Mouse (Mus musculus): ENCODE measurements around the gene Fank1. TPM values are rescaled to one million over a fixed set of nuclear protein-coding genes. Genes with fewer than 3 reads are reported as not detected.

Gene Fank1
- polyA plus RNA-seq, 1 experiment from 2014 or later: 5.1 TPM

GRCm38 (mm10) chr7:133919918-133920317 lies 143.3 kb downstream of the Fank1 start:
- Histone ChIP-seq H3K4me1 (replicated peaks) (no peaks in the 10 kb centered on the region), H3K4me3 (no peak overlapping the region), H3K36me3 (no peaks in the 10 kb centered on the region), H3K9ac (no peak overlapping the region), H3K4me2 (no peak overlapping the region), H3K27ac (replicated peaks) (no peak overlapping the region), H3K9me3 (no peaks in the 10 kb centered on the region), H3K27me3 (no peaks in the 10 kb centered on the region)
- WGBS: 86% methylated on average over 5 of the region's 5 CpGs
- no peak for ATAC-seq (ENCODE audit: low FRiP score, low read depth)

- Histone ChIP-seq H3K27ac (replicated peaks) (no peak overlapping the region), H3K9me3 (no peaks in the 10 kb centered on the region), H3K4me2 (no peak overlapping the region), H3K27me3 (no peaks in the 10 kb centered on the region), H3K9ac (no peak overlapping the region), H3K36me3 (no peaks in the 10 kb centered on the region), H3K4me3 (no peak overlapping the region), H3K4me1 (replicated peaks) (no peaks in the 10 kb centered on the region)
- ATAC-seq (ENCODE audit: low FRiP score, low read depth): no peak
- 78% methylated on average over 7 of the region's 7 CpGs for WGBS
Observed at GRCm38 (mm10) chr7:133920724-133921123, 144.1 kb downstream of the Fank1 start.

- H3K36me3 ChIP-seq: no peaks in the 10 kb centered on the region
Observed at GRCm38 (mm10) chr7:133921291-133921690, 144.6 kb downstream of the Fank1 start.

GRCm38 (mm10) chr7:133923994-133924393 lies 147.3 kb downstream of the Fank1 start:
- no peaks in the 10 kb centered on the region for H3K36me3 ChIP-seq
- no peak for ATAC-seq (ENCODE audit: low FRiP score, low read depth)
- H3K9me3 ChIP-seq: no peaks in the 10 kb centered on the region
- H3K4me3 ChIP-seq: no peak overlapping the region
- no peak overlapping the region for H3K9ac ChIP-seq
- H3K4me1 ChIP-seq (replicated peaks): no peaks in the 10 kb centered on the region
- 73% methylated on average over 6 of the region's 6 CpGs for WGBS
- no peaks in the 10 kb centered on the region for H3K27me3 ChIP-seq
- H3K27ac ChIP-seq (replicated peaks): no peak overlapping the region
- H3K4me2 ChIP-seq: no peak overlapping the region

More at GRCm38 (mm10) chr7:133921291-133921690, 144.6 kb downstream of the Fank1 start:
- H3K9me3 ChIP-seq: no peaks in the 10 kb centered on the region
- no peak overlapping the region for H3K4me2 ChIP-seq
- ATAC-seq (ENCODE audit: low FRiP score, low read depth): no peak
- no peaks in the 10 kb centered on the region for H3K27me3 ChIP-seq
- 92% methylated on average over 4 of the region's 4 CpGs for WGBS
- no peak overlapping the region for H3K4me3 ChIP-seq
- H3K9ac ChIP-seq: no peak overlapping the region
- no peak overlapping the region for H3K27ac ChIP-seq (replicated peaks)
- no peaks in the 10 kb centered on the region for H3K4me1 ChIP-seq (replicated peaks)

GRCm38 (mm10) chr7:133925771-133926170 lies 149.1 kb downstream of the Fank1 start:
- 42% methylated on average over 2 of the region's 2 CpGs for WGBS
- H3K27me3 ChIP-seq: no peaks in the 10 kb centered on the region
- no peaks in the 10 kb centered on the region for H3K36me3 ChIP-seq
- H3K4me1 ChIP-seq (replicated peaks): no peaks in the 10 kb centered on the region
- ATAC-seq (ENCODE audit: low FRiP score, low read depth): no peak
- H3K4me3 ChIP-seq: no peak overlapping the region
- H3K4me2 ChIP-seq: no peak overlapping the region
- H3K9me3 ChIP-seq: no peaks in the 10 kb centered on the region
- no peak overlapping the region for H3K27ac ChIP-seq (replicated peaks)
- no peak overlapping the region for H3K9ac ChIP-seq

GRCm38 (mm10) chr7:133928981-133929380 lies 152.3 kb downstream of the Fank1 start:
- H3K4me1 ChIP-seq (replicated peaks): 0 out of 2 replicates have a peak, but pooled peaks cover 4% of the 10 kb centered on the region
- 91% methylated on average over 3 of the region's 3 CpGs for whole genome bisulfite sequencing
- H3K36me3 ChIP-seq: no peaks in the 10 kb centered on the region
- H3K27ac ChIP-seq (replicated peaks): no peak overlapping the region
- H3K4me2 ChIP-seq: no peak overlapping the region
- H3K9me3 ChIP-seq: no peaks in the 10 kb centered on the region
- no peaks in the 10 kb centered on the region for H3K27me3 ChIP-seq
- ATAC-seq (ENCODE audit: low FRiP score, low read depth): no peak
- no peak overlapping the region for H3K9ac ChIP-seq
- H3K4me3 ChIP-seq: no peak overlapping the region

Other genes starting within 250 kb of the Fank1 start
- not detected in 2 replicates for gene Tex36, start 174.7 kb upstream of the Fank1 start, polyA plus RNA-seq (2015; fragmentation: Nextera tagmentation; extraction: Ambion mirVana)
- gene Edrf1, start 139.3 kb upstream of the Fank1 start, polyA plus RNA-seq (2015; fragmentation: Nextera tagmentation; extraction: Ambion mirVana): 17.8 and 20.0 TPM in 2 replicates
- gene Mmp21, start 96.8 kb upstream of the Fank1 start, polyA plus RNA-seq (2015; fragmentation: Nextera tagmentation; extraction: Ambion mirVana): 0.09 and 0.18 TPM in 2 replicates
- 92.7 and 96.8 TPM in 2 replicates for gene Bccip, start 67.5 kb upstream of the Fank1 start, polyA plus RNA-seq (2015; fragmentation: Nextera tagmentation; extraction: Ambion mirVana)
- 53.1 and 54.4 TPM in 2 replicates for gene Uros, start 66.8 kb upstream of the Fank1 start, polyA plus RNA-seq (2015; fragmentation: Nextera tagmentation; extraction: Ambion mirVana)
- gene Dhx32, start 5.9 kb downstream of the Fank1 start, polyA plus RNA-seq (2015; fragmentation: Nextera tagmentation; extraction: Ambion mirVana): 37.7 and 42.0 TPM in 2 replicates

Data from hindbrain, embryonic 15.5 days (tissue).